Mouse (Mus musculus) kidney, postnatal 0 days (tissue): ENCODE measurements around the gene Lsm6. TPM values are rescaled to one million over a fixed set of nuclear protein-coding genes. Genes with fewer than 3 reads are reported as not detected.

ENCODE experiments used
- ATAC-seq: fragments of 200-750 bp; cut with Nextera tagmentation; replicated peaks from 2 replicates; pipeline ENCODE4 v1.8.0; 2017; ENCODE audit warnings: low read depth, moderate number of reproducible peaks, moderate TSS enrichment, moderate library complexity; ENCODE audit not compliant: low FRiP score
- DNase-seq: peaks from one replicate; pipeline ENCODE4 v3.0.0-alpha.2; 2016; ENCODE audit warnings: low spot score
- H3K27ac ChIP-seq: fragments of 300-500 bp; sonication (generic); 2 replicates; pipeline ENCODE4 v1.5.1; 2014; ENCODE audit warnings: mild to moderate bottlenecking
- H3K27me3 ChIP-seq: fragments of 300-500 bp; sonication (generic); 2 replicates; pipeline ENCODE4 v1.6.1; 2014; ENCODE audit warnings: low read length, mixed read lengths; ENCODE audit not compliant: insufficient read depth
- H3K36me3 ChIP-seq: fragments of 300-500 bp; sonication (generic); 2 replicates; pipeline ENCODE4 v1.6.1; 2014; ENCODE audit warnings: low read length, mixed read lengths; ENCODE audit not compliant: insufficient read depth
- H3K4me1 ChIP-seq: fragments of 300-500 bp; sonication (generic); replicated peaks from 2 replicates; pipeline ENCODE4 v1.6.1; 2014; ENCODE audit warnings: antibody characterized with exemption, low read length, mixed read lengths; ENCODE audit not compliant: insufficient read depth
- H3K4me2 ChIP-seq: fragments of 300-500 bp; sonication (generic); 2 replicates; pipeline ENCODE4 v1.6.1; 2014; ENCODE audit warnings: mild to moderate bottlenecking, low read length, moderate library complexity, mixed read lengths
- H3K4me3 ChIP-seq: fragments of 300-500 bp; sonication (generic); replicated peaks from 2 replicates; pipeline ENCODE4 v1.5.1; 2014; ENCODE audit warnings: low read depth, low read length
- H3K9ac ChIP-seq: fragments of 300-500 bp; sonication (generic); 2 replicates; pipeline ENCODE4 v1.6.1; 2014; ENCODE audit warnings: low read depth, low read length
- H3K9me3 ChIP-seq: fragments of 300-500 bp; sonication (generic); replicated peaks from 2 replicates; pipeline ENCODE4 v1.6.1; 2016; ENCODE audit warnings: low read length, inconsistent platforms, mixed read lengths
- CTCF ChIP-seq: IDR thresholded peaks from 2 replicates; pipeline ENCODE4 v1.5.1; 2016; ENCODE audit warnings: antibody characterized with exemption, low read depth, mild to moderate bottlenecking, moderate library complexity
- WGBS: fragments of 180-500 bp; shearing (Covaris S2); extraction: QIAGEN DNeasy Blood & Tissue Kit; methylation state at CpG from one replicate; pipeline ENCODE4 v1.1.7; 2014; 5-methylcytosine and 5-hydroxymethylcytosine counted together
- polyA plus RNA-seq: library from polyadenylated mRNA; unstranded; fragments of >200 nt; fragmentation: Nextera tagmentation; extraction: Ambion mirVana; gene quantifications from 2 replicates; pipeline ENCODE4 v1.2.1, GENCODE M21; 2015

Gene Lsm6
- polyA plus RNA-seq, 1 experiment from 2014 or later = 165 TPM

GRCm38 (mm10) chr8:78793231-78793630 lies 27.7 kb downstream of the Lsm6 start:
- no peak overlapping the region for H3K9ac ChIP-seq
- H3K4me2 ChIP-seq = no peak overlapping the region
- no peak for ATAC-seq
- no peak overlapping the region for H3K27ac ChIP-seq
- H3K4me1 ChIP-seq = no peaks in the 10 kb centered on the region
- no peak for TF ChIP-seq CTCF
- no peak for DNase-seq
- no peaks in the 10 kb centered on the region for H3K9me3 ChIP-seq
- no peaks in the 10 kb centered on the region for H3K36me3 ChIP-seq
- H3K4me3 ChIP-seq = no peak overlapping the region
- 42% methylated on average over 4 of the region's 4 CpGs for WGBS
- H3K27me3 ChIP-seq = no peaks in the 10 kb centered on the region

GRCm38 (mm10) chr8:78776816-78777215 lies 44.1 kb downstream of the Lsm6 start:
- Histone ChIP-seq H3K4me1 (no peaks in the 10 kb centered on the region), H3K36me3 (no peaks in the 10 kb centered on the region), H3K27me3 (no peaks in the 10 kb centered on the region), H3K9me3 (0 out of 2 replicates have a peak, but pooled peaks cover 2% of the 10 kb centered on the region), H3K4me2 (no peak overlapping the region), H3K27ac (no peak overlapping the region), H3K9ac (no peak overlapping the region), H3K4me3 (no peak overlapping the region)
- DNase-seq = no peak
- no peak for ATAC-seq
- WGBS = 88% methylated on average over 9 of the region's 9 CpGs
- TF ChIP-seq CTCF = no peak

GRCm38 (mm10) chr8:78771256-78771655 lies 49.7 kb downstream of the Lsm6 start:
- Histone ChIP-seq H3K27me3 (no peaks in the 10 kb centered on the region), H3K9me3 (no peaks in the 10 kb centered on the region), H3K4me1 (no peaks in the 10 kb centered on the region), H3K27ac (no peak overlapping the region), H3K36me3 (no peaks in the 10 kb centered on the region), H3K9ac (no peak overlapping the region), H3K4me3 (no peak overlapping the region), H3K4me2 (no peak overlapping the region)
- 60% methylated on average over 7 of the region's 7 CpGs for WGBS
- DNase-seq = peak; percentile 5
- no peak for TF ChIP-seq CTCF
- no peak for ATAC-seq

- ATAC-seq (no peak), DNase-seq (no peak)
These were observed 50.4 kb downstream of the Lsm6 start for GRCm38 (mm10) chr8:78770584-78770983.

GRCm38 (mm10) chr8:78765556-78765955 lies 55.4 kb downstream of the Lsm6 start:
- Histone ChIP-seq H3K4me3 (no peak overlapping the region), H3K27ac (no peak overlapping the region), H3K9ac (no peak overlapping the region), H3K36me3 (no peaks in the 10 kb centered on the region), H3K9me3 (no peaks in the 10 kb centered on the region), H3K4me2 (no peak overlapping the region), H3K4me1 (no peaks in the 10 kb centered on the region), H3K27me3 (no peaks in the 10 kb centered on the region)
- no peak for TF ChIP-seq CTCF
- ATAC-seq (no peak), DNase-seq (no peak)
- WGBS = 100% methylated on average over 1 of the region's 1 CpGs

More at GRCm38 (mm10) chr8:78770584-78770983, 50.4 kb downstream of the Lsm6 start:
- 96% methylated on average over 3 of the region's 3 CpGs for WGBS
- Histone ChIP-seq H3K9ac (no peak overlapping the region), H3K36me3 (no peaks in the 10 kb centered on the region), H3K27me3 (no peaks in the 10 kb centered on the region), H3K4me2 (no peak overlapping the region), H3K4me3 (no peak overlapping the region), H3K9me3 (no peaks in the 10 kb centered on the region), H3K4me1 (no peaks in the 10 kb centered on the region), H3K27ac (no peak overlapping the region)
- no peak for TF ChIP-seq CTCF

GRCm38 (mm10) chr8:78764976-78765375 lies 56.0 kb downstream of the Lsm6 start:
- no peaks in the 10 kb centered on the region for H3K36me3 ChIP-seq
- no peak for TF ChIP-seq CTCF
- DNase-seq = no peak

GRCm38 (mm10) chr8:78759139-78759538 lies 61.8 kb downstream of the Lsm6 start:
- ATAC-seq (no peak), DNase-seq (no peak)
- H3K27ac ChIP-seq = no peak overlapping the region
- TF ChIP-seq CTCF = no peak
- H3K4me1 ChIP-seq = no peaks in the 10 kb centered on the region
- no peaks in the 10 kb centered on the region for H3K9me3 ChIP-seq
- no peaks in the 10 kb centered on the region for H3K27me3 ChIP-seq
- no peaks in the 10 kb centered on the region for H3K36me3 ChIP-seq
- no peak overlapping the region for H3K9ac ChIP-seq
- no peak overlapping the region for H3K4me2 ChIP-seq
- H3K4me3 ChIP-seq = no peak overlapping the region

More at GRCm38 (mm10) chr8:78764976-78765375, 56.0 kb downstream of the Lsm6 start:
- Histone ChIP-seq H3K9me3 (no peaks in the 10 kb centered on the region), H3K4me2 (no peak overlapping the region), H3K27ac (no peak overlapping the region), H3K27me3 (no peaks in the 10 kb centered on the region), H3K9ac (no peak overlapping the region), H3K4me3 (no peak overlapping the region), H3K4me1 (no peaks in the 10 kb centered on the region)
- ATAC-seq = no peak
